Mouse (Mus musculus) CH12.LX (cell line): ENCODE data around the gene Slc22a4.

ENCODE experiments used
- CTCF ChIP-seq, 2 experiments: IDR thresholded peaks in 1 of 2; conservative IDR thresholded peaks in 1 of 2; 2 replicates each; pipeline ENCODE4 v1.5.1; 2011 to 2012; ENCODE audit warnings: low read depth in 2 of 2, low read length in 2 of 2, improper control_type of control experiment in 1 of 2, inconsistent platforms in 1 of 2, mild to moderate bottlenecking in 1 of 2, moderate library complexity in 1 of 2
- MAFK ChIP-seq: IDR thresholded peaks from 2 replicates; pipeline ENCODE4 v1.6.1; 2011; ENCODE audit warnings: low read length, improper control_type of control experiment; ENCODE audit not compliant: insufficient replicate concordance
- MAX ChIP-seq: IDR thresholded peaks from 2 replicates; pipeline ENCODE4 v1.6.1; 2011; ENCODE audit warnings: low read length, improper control_type of control experiment
- MAZ ChIP-seq: IDR thresholded peaks from 2 replicates; pipeline ENCODE4 v1.6.1; 2012; ENCODE audit warnings: low read depth, mild to moderate bottlenecking, inconsistent platforms, low read length, improper control_type of control experiment, moderate library complexity
- MXI1 ChIP-seq: IDR thresholded peaks from 2 replicates; pipeline ENCODE4 v1.6.1; 2011; ENCODE audit warnings: mild to moderate bottlenecking, low read depth, low read length, improper control_type of control experiment
- POLR2A ChIP-seq: IDR thresholded peaks from 2 replicates; pipeline ENCODE4 v1.6.1; 2011; ENCODE audit warnings: low read depth, mild to moderate bottlenecking, improper control_type of control experiment, low read length
- RAD21 ChIP-seq: IDR thresholded peaks from 2 replicates; pipeline ENCODE4 v1.6.1; 2011; ENCODE audit warnings: low read depth, mild to moderate bottlenecking, low read length, improper control_type of control experiment, moderate library complexity
- USF2 ChIP-seq: conservative IDR thresholded peaks from 2 replicates; pipeline ENCODE4 v1.6.1; 2011; ENCODE audit warnings: low read depth, low read length, improper control_type of control experiment
- ZKSCAN1 ChIP-seq: IDR thresholded peaks from 2 replicates; pipeline ENCODE4 v1.6.1; 2012; ENCODE audit warnings: low read depth, inconsistent platforms, low read length, improper control_type of control experiment, borderline replicate concordance

DNA sequence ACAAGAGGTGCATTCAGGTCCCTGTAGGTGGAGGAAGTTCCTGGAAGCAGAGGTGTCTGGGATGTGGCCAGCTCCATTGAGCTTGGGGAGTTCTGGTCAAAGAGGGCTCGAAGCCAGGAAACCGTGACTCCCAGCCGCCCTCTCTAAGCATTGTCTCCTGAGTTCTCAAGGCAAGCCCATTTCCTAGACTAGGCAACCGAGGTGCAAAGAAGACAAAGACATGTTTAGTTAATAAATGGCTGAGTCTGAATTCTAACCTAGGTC lies 38.0 kb upstream of the Slc22a4 start:
- TF ChIP-seq MAFK (no peak), POLR2A (no peak), MXI1 (no peak), RAD21 (no peak), MAZ (no peak), MAX (no peak), CTCF (conservative IDR thresholded peaks at IDR 0.05 in 1 of 2, IDR thresholded peaks at IDR 0.05 in 1 of 2; ENCODE audit: low read depth in 2 of 2, low read length in 2 of 2) (no peak), USF2 (no peak), ZKSCAN1 (no peak)
